Mouse (Mus musculus) hindbrain, embryonic 11.5 days (tissue): ENCODE results near the gene Ugt1a6a. TPM values are rescaled to one million over a fixed set of nuclear protein-coding genes. Genes with fewer than 3 reads are reported as not detected.

Source experiments
- ATAC-seq: fragments of 200-750 bp; cut with Nextera tagmentation; 2 replicates; pipeline ENCODE4 v1.8.0; 2017; ENCODE audit warnings: mild to moderate bottlenecking, moderate TSS enrichment, moderate library complexity; ENCODE audit not compliant: low FRiP score
- DNase-seq: peaks from one replicate; pipeline ENCODE4 v3.0.0-alpha.2; 2015; ENCODE audit warnings: low spot score
- H3K27ac ChIP-seq: fragments of 300-500 bp; sonication (generic); 2 replicates; pipeline ENCODE4 v1.5.1; 2014; ENCODE audit warnings: mild to moderate bottlenecking, low read depth, low read length
- H3K27me3 ChIP-seq: fragments of 300-500 bp; sonication (generic); 2 replicates; pipeline ENCODE4 v1.6.1; 2014; ENCODE audit warnings: mild to moderate bottlenecking, low read length, moderate library complexity, mixed read lengths; ENCODE audit not compliant: control insufficient read depth, insufficient read depth
- H3K36me3 ChIP-seq: fragments of 300-500 bp; sonication (generic); 2 replicates; pipeline ENCODE4 v1.6.1; 2014; ENCODE audit warnings: mild to moderate bottlenecking, low read length, moderate library complexity, mixed read lengths; ENCODE audit not compliant: control insufficient read depth, insufficient read depth
- H3K4me1 ChIP-seq: fragments of 300-500 bp; sonication (generic); replicated peaks from 2 replicates; pipeline ENCODE4 v1.6.1; 2014; ENCODE audit warnings: low read length, mixed read lengths; ENCODE audit not compliant: control insufficient read depth, insufficient read depth
- H3K4me2 ChIP-seq: fragments of 300-500 bp; sonication (generic); replicated peaks from 2 replicates; pipeline ENCODE4 v1.6.1; 2014; ENCODE audit warnings: mild to moderate bottlenecking, low read depth, low read length
- H3K4me3 ChIP-seq: fragments of 300-500 bp; sonication (generic); 2 replicates; pipeline ENCODE4 v1.5.1; 2014; ENCODE audit warnings: low read depth, low read length
- H3K9ac ChIP-seq: fragments of 300-500 bp; sonication (generic); 2 replicates; pipeline ENCODE4 v1.6.1; 2014; ENCODE audit warnings: low read depth, low read length
- H3K9me3 ChIP-seq: fragments of 300-500 bp; sonication (generic); 2 replicates; pipeline ENCODE4 v1.6.1; 2016; ENCODE audit warnings: low read length; ENCODE audit not compliant: control insufficient read depth
- WGBS: fragments of 180-500 bp; shearing (Covaris S2); extraction: QIAGEN DNeasy Blood & Tissue Kit; methylation state at CpG from one replicate; pipeline ENCODE4 v1.1.7; 2014; 5-methylcytosine and 5-hydroxymethylcytosine counted together
- polyA plus RNA-seq: library from polyadenylated mRNA; unstranded; fragments of >200 nt; fragmentation: Nextera tagmentation; extraction: Ambion mirVana; gene quantifications from 2 replicates; pipeline ENCODE4 v1.2.1, GENCODE M21; 2014

Gene Ugt1a6a
- polyA plus RNA-seq, 1 experiment from 2014 or later, result 0.49 TPM

- Histone ChIP-seq H3K9me3 (peaks cover 22% of the 10 kb centered on the region), H3K27ac (no peak overlapping the region), H3K9ac (no peak overlapping the region), H3K27me3 (no peaks in the 10 kb centered on the region), H3K36me3 (peaks cover 77% of the 10 kb centered on the region), H3K4me1 (no peaks in the 10 kb centered on the region), H3K4me3 (no peak overlapping the region), H3K4me2 (no peak overlapping the region)
- no peak for ATAC-seq
- no peak for DNase-seq
- 90% methylated on average over 7 of the region's 7 CpGs for WGBS
Observed at GRCm38 (mm10) chr1:88264237-88264868, 129.7 kb downstream of the Ugt1a6a start.

DNA sequence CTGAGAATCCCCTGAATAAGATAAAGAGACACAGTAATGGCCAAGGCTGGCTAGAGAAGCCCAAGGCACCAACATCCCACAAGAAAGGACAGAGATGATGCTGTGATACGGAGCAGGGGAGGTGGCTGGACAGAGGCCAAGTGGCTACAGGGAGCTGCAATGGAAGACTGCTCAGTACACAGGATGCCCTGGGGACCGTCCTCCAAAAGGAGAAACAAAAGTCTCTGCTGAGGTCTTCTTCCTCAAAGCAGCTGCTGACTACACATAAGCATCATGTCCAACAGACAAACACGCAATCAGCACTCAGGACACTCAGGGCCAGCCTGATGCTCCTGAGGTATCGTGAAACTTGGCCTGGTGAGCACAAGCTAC, 130.2 kb downstream of the Ugt1a6a start:
- no peak overlapping the region for H3K4me2 ChIP-seq
- H3K9ac ChIP-seq, result no peak overlapping the region
- peaks cover 81% of the 10 kb centered on the region for H3K36me3 ChIP-seq
- WGBS, result 77% methylated on average over 4 of the region's 4 CpGs
- H3K4me3 ChIP-seq, result no peak overlapping the region
- ATAC-seq (no peak), DNase-seq (no peak)
- no peak overlapping the region for H3K27ac ChIP-seq
- H3K9me3 ChIP-seq, result peaks cover 20% of the 10 kb centered on the region
- no peaks in the 10 kb centered on the region for H3K4me1 ChIP-seq
- no peaks in the 10 kb centered on the region for H3K27me3 ChIP-seq

GRCm38 (mm10) chr1:88266123-88266522, 131.5 kb downstream of the Ugt1a6a start:
- Histone ChIP-seq H3K4me3 (no peak overlapping the region), H3K9me3 (peaks cover 12% of the 10 kb centered on the region), H3K27ac (no peak overlapping the region), H3K4me1 (no peaks in the 10 kb centered on the region), H3K9ac (no peak overlapping the region), H3K36me3 (peaks cover 81% of the 10 kb centered on the region), H3K4me2 (no peak overlapping the region), H3K27me3 (no peaks in the 10 kb centered on the region)
- 88% methylated on average over 13 of the region's 13 CpGs for WGBS
- DNase-seq (no peak), ATAC-seq (no peak)

DNA sequence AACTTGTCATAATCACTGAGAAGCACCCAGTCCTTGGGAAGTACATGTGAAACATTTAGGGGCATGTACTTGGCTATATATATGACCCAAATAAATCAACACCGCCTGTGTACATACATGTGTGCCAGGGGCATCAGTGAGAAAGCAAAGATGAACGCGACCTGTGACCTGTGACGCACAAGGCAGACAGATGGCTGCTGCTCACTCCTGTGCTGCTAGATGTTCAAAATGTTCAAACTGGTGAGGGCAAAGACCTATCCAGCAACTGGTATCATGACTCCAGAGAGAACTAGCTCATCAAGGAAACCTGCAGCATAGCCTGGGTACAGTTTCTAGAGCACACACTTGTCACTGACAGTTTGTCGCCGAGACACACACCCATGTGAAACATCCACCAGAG, 132.9 kb downstream of the Ugt1a6a start:
- Histone ChIP-seq H3K27me3 (no peaks in the 10 kb centered on the region), H3K4me1 (no peaks in the 10 kb centered on the region), H3K4me2 (no peak overlapping the region), H3K9ac (no peak overlapping the region), H3K27ac (no peak overlapping the region), H3K9me3 (peaks cover 10% of the 10 kb centered on the region; the same call in 1 of the 2 replicates), H3K36me3 (peaks cover 84% of the 10 kb centered on the region), H3K4me3 (no peak overlapping the region)
- 94% methylated on average over 6 of the region's 6 CpGs for WGBS
- ATAC-seq (peak; percentile 20; the same call in 1 of the 2 replicates), DNase-seq (no peak)

DNA sequence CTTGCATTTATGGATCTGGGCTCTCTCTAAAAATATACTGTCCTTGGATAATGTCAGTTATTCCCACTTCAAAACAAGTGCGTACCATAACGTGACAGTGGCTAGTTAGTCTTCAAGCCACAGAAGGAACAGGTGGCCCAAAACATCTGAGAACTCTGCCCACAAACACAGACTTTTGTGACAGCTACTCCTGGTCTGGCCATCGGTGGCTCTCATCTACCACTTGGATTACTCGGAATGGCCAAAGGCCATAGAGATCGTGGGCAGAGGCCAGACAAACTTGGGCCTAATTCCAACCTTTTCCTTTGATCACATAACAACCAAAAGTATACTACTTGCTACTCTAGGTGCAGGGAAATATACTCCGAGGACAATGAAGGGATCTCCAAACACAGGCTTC, 133.5 kb downstream of the Ugt1a6a start:
- Histone ChIP-seq H3K36me3 (peaks cover 82% of the 10 kb centered on the region), H3K27me3 (no peaks in the 10 kb centered on the region), H3K9me3 (peaks cover 10% of the 10 kb centered on the region; the same call in 1 of the 2 replicates), H3K4me3 (no peak overlapping the region), H3K27ac (no peak overlapping the region), H3K4me2 (no peak overlapping the region), H3K9ac (no peak overlapping the region), H3K4me1 (no peaks in the 10 kb centered on the region)
- ATAC-seq, result no peak
- DNase-seq, result no peak
- WGBS, result 89% methylated on average over 6 of the region's 6 CpGs

Other genes with a start within 250 kb of the Ugt1a6a start
- 25.8 and 31.2 TPM in 2 replicates for gene Usp40, start 126.3 kb upstream of the Ugt1a6a start, polyA plus RNA-seq
- not detected in 2 replicates for gene Ugt1a10, start 79.4 kb upstream of the Ugt1a6a start, polyA plus RNA-seq
- not detected in 2 replicates for gene Ugt1a9, start 64.0 kb upstream of the Ugt1a6a start, polyA plus RNA-seq
- gene Ugt1a8, start 47.0 kb upstream of the Ugt1a6a start, polyA plus RNA-seq, result not detected in 2 replicates
- 1.0 and 1.1 TPM in 2 replicates for gene Ugt1a7c, start 39.7 kb upstream of the Ugt1a6a start, polyA plus RNA-seq
- gene Ugt1a6b, start 31.6 kb upstream of the Ugt1a6a start, polyA plus RNA-seq, result 0.17 TPM in 1 of 2 replicates, not detected in the other
- not detected in 2 replicates for gene Ugt1a5, start 31.2 kb downstream of the Ugt1a6a start, polyA plus RNA-seq
- not detected in 2 replicates for gene Ugt1a2, start 65.8 kb downstream of the Ugt1a6a start, polyA plus RNA-seq
- 14.0 and 14.7 TPM in 2 replicates for gene Dnajb3, start 71.0 kb downstream of the Ugt1a6a start, polyA plus RNA-seq
- not detected in 2 replicates for gene Ugt1a1, start 77.2 kb downstream of the Ugt1a6a start, polyA plus RNA-seq
- 1.3 and 1.7 TPM in 2 replicates for gene Mroh2a, start 92.2 kb downstream of the Ugt1a6a start, polyA plus RNA-seq
- gene Hjurp, start 142.8 kb downstream of the Ugt1a6a start, polyA plus RNA-seq, result 126 and 136 TPM in 2 replicates
- not detected in 2 replicates for gene Trpm8, start 142.9 kb downstream of the Ugt1a6a start, polyA plus RNA-seq